Mouse (Mus musculus): ENCODE data around the gene Taf9. TPM values are rescaled to one million over a fixed set of nuclear protein-coding genes. Genes with fewer than 3 reads are reported as not detected.

The Taf9 gene
- not detected in 2 replicates for polyA plus RNA-seq (2012; ENCODE audit: insufficient read depth, insufficient read length, low replicate concordance, missing spikeins)

DNA sequence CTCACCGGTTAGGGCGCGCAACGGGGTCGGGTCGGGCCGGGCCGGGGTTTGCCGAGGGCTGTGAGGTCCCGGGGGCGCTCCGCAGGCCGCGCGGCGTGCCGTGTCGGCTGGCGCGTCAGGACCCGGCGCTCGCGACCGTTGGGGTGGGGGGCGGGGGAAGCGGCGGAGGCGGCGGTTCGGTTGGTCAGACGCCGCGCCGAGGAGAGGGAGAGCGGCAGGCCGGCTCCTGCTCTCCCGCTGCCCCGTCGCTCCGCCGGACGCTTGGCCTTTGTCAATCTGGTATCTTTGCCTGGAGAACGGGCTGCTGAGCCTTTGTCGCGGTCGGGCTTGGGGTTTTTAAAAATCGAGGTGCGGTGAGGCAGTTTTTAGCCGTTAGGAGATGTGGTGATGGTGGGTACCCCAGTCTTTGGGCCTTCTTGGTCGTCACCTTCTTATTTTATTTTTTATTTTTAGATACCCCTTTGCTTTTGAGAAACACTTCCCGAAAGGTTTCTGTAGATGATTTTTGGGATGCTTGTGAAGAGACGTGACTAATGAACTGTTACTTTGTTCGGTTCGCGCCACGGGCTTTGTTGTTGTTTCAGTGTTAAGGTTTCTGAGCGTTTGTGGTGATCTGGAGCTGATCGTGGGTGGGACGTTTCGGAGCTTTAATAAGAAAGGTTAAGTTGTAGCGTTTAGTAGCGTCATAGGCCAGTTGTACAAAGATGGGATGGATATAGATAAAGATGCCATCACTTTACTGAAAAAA lies at the start of gene Taf9:
TSS of gene Taf9 (plus strand) at position 141 of the 748 bp plus-strand sequence.
- Histone ChIP-seq H3K4me1 (ENCODE audit: control insufficient read depth, insufficient read depth, low read length) (peaks cover 9% of the 10 kb centered on the region), H3K4me3 (ENCODE audit: insufficient read depth, low read depth, low read length) (peak within 1 kb of the TSS; percentile 97), H3K27ac (ENCODE audit: insufficient read depth, low read depth, low read length) (peak within 1 kb of the TSS; percentile 100)
- WGBS = under 1% methylated on average over 63 of the region's 63 CpGs
- TF ChIP-seq POLR2A (IDR thresholded peaks at IDR 0.05; ENCODE audit: insufficient read depth, low read depth, low read length) (no peak), CTCF (IDR thresholded peaks at IDR 0.05; ENCODE audit: insufficient read depth, low read depth, low read length) (no peak)

- H3K4me3 ChIP-seq (ENCODE audit: insufficient read depth, low read depth, low read length) = no peak overlapping the region
- TF ChIP-seq POLR2A (IDR thresholded peaks at IDR 0.05; ENCODE audit: insufficient read depth, low read depth, low read length) (no peak), CTCF (IDR thresholded peaks at IDR 0.05; ENCODE audit: insufficient read depth, low read depth, low read length) (no peak)
- H3K4me1 ChIP-seq (ENCODE audit: control insufficient read depth, insufficient read depth, low read length) = no peaks in the 10 kb centered on the region
- H3K27ac ChIP-seq (ENCODE audit: insufficient read depth, low read depth, low read length) = no peak overlapping the region
- 70% methylated on average over 5 of the region's 5 CpGs for WGBS
These were observed 49.0 kb upstream of the Taf9 start for GRCm38 (mm10) chr13:100602239-100602902.

- TF ChIP-seq CTCF (IDR thresholded peaks at IDR 0.05; ENCODE audit: insufficient read depth, low read depth, low read length) (no peak), POLR2A (IDR thresholded peaks at IDR 0.05; ENCODE audit: insufficient read depth, low read depth, low read length) (no peak)
- Histone ChIP-seq H3K4me1 (ENCODE audit: control insufficient read depth, insufficient read depth, low read length) (no peaks in the 10 kb centered on the region), H3K4me3 (ENCODE audit: insufficient read depth, low read depth, low read length) (no peak overlapping the region), H3K27ac (ENCODE audit: insufficient read depth, low read depth, low read length) (no peak overlapping the region)
- 90% methylated on average over 10 of the region's 10 CpGs for WGBS
These were observed 48.2 kb upstream of the Taf9 start for GRCm38 (mm10) chr13:100603031-100603737.

- TF ChIP-seq CTCF (IDR thresholded peaks at IDR 0.05; ENCODE audit: insufficient read depth, low read depth, low read length) (no peak), POLR2A (IDR thresholded peaks at IDR 0.05; ENCODE audit: insufficient read depth, low read depth, low read length) (no peak)
- Histone ChIP-seq H3K27ac (ENCODE audit: insufficient read depth, low read depth, low read length) (no peak overlapping the region), H3K4me3 (ENCODE audit: insufficient read depth, low read depth, low read length) (no peak overlapping the region), H3K4me1 (ENCODE audit: control insufficient read depth, insufficient read depth, low read length) (no peaks in the 10 kb centered on the region)
- WGBS = 90% methylated on average over 11 of the region's 11 CpGs
These were observed 47.7 kb upstream of the Taf9 start for GRCm38 (mm10) chr13:100603738-100604095.

- Histone ChIP-seq H3K4me3 (ENCODE audit: insufficient read depth, low read depth, low read length) (no peak overlapping the region), H3K27ac (ENCODE audit: insufficient read depth, low read depth, low read length) (no peak overlapping the region), H3K4me1 (ENCODE audit: control insufficient read depth, insufficient read depth, low read length) (no peaks in the 10 kb centered on the region)
- 86% methylated on average over 1 of the region's 1 CpGs for WGBS
- no peak for TF ChIP-seq POLR2A (IDR thresholded peaks at IDR 0.05; ENCODE audit: insufficient read depth, low read depth, low read length)
- TF ChIP-seq CTCF (IDR thresholded peaks at IDR 0.05; ENCODE audit: insufficient read depth, low read depth, low read length) = no peak
These were observed 45.5 kb upstream of the Taf9 start for GRCm38 (mm10) chr13:100605845-100606244.

DNA sequence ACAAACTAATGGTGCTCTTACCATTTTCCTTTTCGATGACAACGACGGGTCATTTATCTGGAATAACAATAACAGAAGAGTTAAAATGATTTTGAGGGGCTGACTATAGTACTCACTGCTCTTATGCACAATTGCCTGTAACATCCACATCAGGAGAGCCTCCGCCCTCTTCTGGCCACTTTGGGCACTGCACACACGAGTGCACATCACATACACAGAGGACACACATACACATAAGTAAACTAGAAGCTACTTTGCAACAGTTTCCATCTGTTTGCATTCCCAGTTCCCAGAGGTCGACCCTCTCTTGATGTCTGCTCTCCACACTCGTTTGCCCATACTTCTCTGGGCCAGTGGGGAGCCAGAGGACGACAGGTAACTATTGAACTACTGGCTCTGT lies 43.6 kb upstream of the Taf9 start:
- TF ChIP-seq POLR2A (IDR thresholded peaks at IDR 0.05; ENCODE audit: insufficient read depth, low read depth, low read length) (no peak), CTCF (IDR thresholded peaks at IDR 0.05; ENCODE audit: insufficient read depth, low read depth, low read length) (no peak)
- Histone ChIP-seq H3K27ac (ENCODE audit: insufficient read depth, low read depth, low read length) (no peak overlapping the region), H3K4me1 (ENCODE audit: control insufficient read depth, insufficient read depth, low read length) (no peaks in the 10 kb centered on the region), H3K4me3 (ENCODE audit: insufficient read depth, low read depth, low read length) (no peak overlapping the region)
- WGBS = 85% methylated on average over 8 of the region's 8 CpGs

- peaks cover 2% of the 10 kb centered on the region; the same call in 1 of the 2 replicates for H3K4me1 ChIP-seq (ENCODE audit: control insufficient read depth, insufficient read depth, low read length)
- H3K27ac ChIP-seq (ENCODE audit: insufficient read depth, low read depth, low read length) = no peak overlapping the region
- WGBS = 94% methylated on average over 13 of the region's 13 CpGs
- TF ChIP-seq CTCF (IDR thresholded peaks at IDR 0.05; ENCODE audit: insufficient read depth, low read depth, low read length) (no peak), POLR2A (IDR thresholded peaks at IDR 0.05; ENCODE audit: insufficient read depth, low read depth, low read length) (no peak)
- no peak overlapping the region for H3K4me3 ChIP-seq (ENCODE audit: insufficient read depth, low read depth, low read length)
These were observed 40.1 kb upstream of the Taf9 start for GRCm38 (mm10) chr13:100611266-100611665.

DNA sequence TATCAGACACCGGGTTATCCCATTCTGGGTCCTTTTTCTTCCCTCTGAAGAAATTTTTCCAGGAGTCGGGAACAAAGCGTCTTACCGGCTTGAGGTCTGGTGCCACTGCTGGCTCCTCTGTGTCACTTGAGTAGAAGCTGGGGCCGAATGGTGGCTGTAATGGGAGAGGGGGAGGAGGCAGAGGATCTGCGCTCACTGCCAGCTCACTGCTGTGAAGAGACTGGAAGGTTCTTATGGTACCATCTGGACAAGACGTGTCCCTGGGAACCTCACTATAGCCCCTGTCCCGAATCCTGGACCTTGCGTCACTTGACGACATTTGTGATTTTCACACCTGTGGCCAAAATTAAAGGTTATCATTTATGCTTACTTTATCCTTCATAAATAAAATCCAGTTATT lies 39.1 kb upstream of the Taf9 start:
- H3K4me1 ChIP-seq (ENCODE audit: control insufficient read depth, insufficient read depth, low read length) = peaks cover 7% of the 10 kb centered on the region; the same call in 1 of the 2 replicates
- WGBS = 97% methylated on average over 10 of the region's 10 CpGs
- H3K4me3 ChIP-seq (ENCODE audit: insufficient read depth, low read depth, low read length) = no peak overlapping the region
- no peak overlapping the region for H3K27ac ChIP-seq (ENCODE audit: insufficient read depth, low read depth, low read length)
- TF ChIP-seq POLR2A (IDR thresholded peaks at IDR 0.05; ENCODE audit: insufficient read depth, low read depth, low read length) = no peak

- Histone ChIP-seq H3K4me3 (ENCODE audit: insufficient read depth, low read depth, low read length) (no peak overlapping the region), H3K27ac (ENCODE audit: insufficient read depth, low read depth, low read length) (no peak overlapping the region), H3K4me1 (ENCODE audit: control insufficient read depth, insufficient read depth, low read length) (peaks cover 7% of the 10 kb centered on the region; the same call in 1 of the 2 replicates)
- 70% methylated on average over 2 of the region's 2 CpGs for WGBS
- TF ChIP-seq CTCF (IDR thresholded peaks at IDR 0.05; ENCODE audit: insufficient read depth, low read depth, low read length) (no peak), POLR2A (IDR thresholded peaks at IDR 0.05; ENCODE audit: insufficient read depth, low read depth, low read length) (no peak)
These were observed 38.5 kb upstream of the Taf9 start for GRCm38 (mm10) chr13:100612903-100613302.

All from olfactory bulb, adult 2 months (tissue).